Mouse (Mus musculus) forelimb bud, embryonic 11.5 days (tissue): ENCODE results near the gene Stim2.
A peak's percentile ranks its signal among the peaks of the same experiment; 100 is the strongest.

Experiments
- DNase-seq: peaks from one replicate; pipeline ENCODE4 v3.0.0-alpha.2; 2012; ENCODE audit warnings: low read depth, low spot score

Stim2 gene

GRCm38 (mm10) chr5:54113284-54113683, 115.0 kb downstream of the Stim2 start:
- peak; percentile 57 for DNase-seq

DNA sequence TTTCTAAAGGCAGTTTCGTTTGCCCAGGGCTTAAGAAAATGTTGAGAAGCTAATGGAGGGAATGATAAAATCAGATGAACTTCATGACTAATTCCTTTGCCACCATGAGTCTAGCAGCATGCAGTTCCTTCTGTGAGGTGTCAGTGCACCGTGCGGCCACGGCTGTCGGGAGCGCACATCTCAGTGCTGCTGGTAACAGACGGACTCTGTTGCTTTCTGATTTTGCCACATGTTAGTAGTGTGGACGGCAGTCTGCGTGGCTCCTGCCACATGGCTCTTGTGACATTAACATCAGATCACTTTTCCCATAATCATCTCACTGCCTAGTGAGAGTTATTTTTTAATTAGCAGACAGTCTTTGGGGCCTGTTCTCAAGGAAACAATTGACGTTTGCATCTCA, 118.2 kb downstream of the Stim2 start:
- DNase-seq, result no peak

- no peak for DNase-seq
These were observed 120.3 kb downstream of the Stim2 start for GRCm38 (mm10) chr5:54118410-54119212.

DNA sequence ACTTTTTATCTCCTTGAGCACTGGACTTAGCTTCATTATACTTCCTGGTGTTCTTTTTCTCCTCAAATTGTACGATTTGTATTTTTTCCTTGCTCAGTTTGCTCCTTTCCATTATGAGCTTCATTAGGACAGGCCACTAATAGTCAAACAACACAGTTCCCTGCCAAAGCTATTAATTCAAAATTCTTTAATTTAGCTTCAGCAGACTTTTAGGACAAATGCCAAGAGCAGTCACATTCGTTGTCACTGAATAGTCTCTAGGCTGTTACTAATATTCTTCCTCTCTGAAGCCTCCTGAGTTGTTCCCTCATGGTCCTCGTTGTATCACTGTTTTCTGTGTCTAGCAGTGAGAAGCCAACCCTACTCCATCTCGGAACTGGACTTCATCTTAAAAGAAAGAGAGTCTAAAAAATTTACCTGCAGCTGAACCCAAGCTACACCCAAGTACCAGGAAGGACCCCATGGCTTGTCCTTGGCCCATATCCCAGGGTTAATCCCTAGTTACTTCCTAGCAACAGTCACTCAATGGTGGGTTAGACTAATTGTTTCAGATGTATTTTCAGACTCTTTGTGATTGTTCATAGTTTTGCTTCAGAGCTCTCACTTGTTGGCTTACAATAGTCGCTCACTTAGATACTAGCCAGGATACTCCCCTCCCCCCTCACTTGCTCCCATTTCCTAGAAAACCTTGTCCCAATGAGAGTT, 149.9 kb downstream of the Stim2 start:
- no peak for DNase-seq

GRCm38 (mm10) chr5:54154503-54155226, 156.4 kb downstream of the Stim2 start:
- DNase-seq, result peak; percentile 50

- DNase-seq, result no peak
These were observed 157.0 kb downstream of the Stim2 start for GRCm38 (mm10) chr5:54155227-54155776.

GRCm38 (mm10) chr5:54155916-54156315, 157.6 kb downstream of the Stim2 start:
- DNase-seq, result no peak

DNA sequence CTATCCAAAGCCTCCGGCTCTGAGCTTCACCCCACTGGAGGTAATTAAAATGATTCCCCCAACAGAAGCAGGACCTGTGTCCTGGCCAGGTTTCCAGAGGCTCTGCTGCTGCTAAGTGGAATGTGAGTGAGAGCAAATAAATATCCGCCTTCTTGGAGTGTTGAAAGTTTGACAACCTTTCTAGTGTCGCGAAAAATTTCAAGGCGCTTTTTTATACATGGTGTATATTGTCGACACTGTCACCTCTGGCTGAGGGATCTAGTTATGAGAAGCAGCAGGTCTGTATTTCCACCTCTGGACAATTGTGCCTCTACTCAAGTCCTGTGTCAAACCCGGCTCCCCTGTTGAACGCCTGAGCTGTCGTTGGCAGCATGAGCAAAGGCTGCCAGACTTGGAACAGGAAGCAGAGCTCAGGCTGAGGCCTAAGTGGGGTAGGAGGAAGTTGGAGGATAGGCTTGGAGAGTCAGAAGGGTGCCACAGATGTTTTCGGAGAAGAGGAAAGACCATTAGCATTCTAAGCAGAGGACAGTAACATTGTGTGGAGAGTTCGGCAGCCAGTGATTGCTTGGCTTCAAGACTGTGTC, 158.7 kb downstream of the Stim2 start:
- peak; percentile 63 for DNase-seq

DNA sequence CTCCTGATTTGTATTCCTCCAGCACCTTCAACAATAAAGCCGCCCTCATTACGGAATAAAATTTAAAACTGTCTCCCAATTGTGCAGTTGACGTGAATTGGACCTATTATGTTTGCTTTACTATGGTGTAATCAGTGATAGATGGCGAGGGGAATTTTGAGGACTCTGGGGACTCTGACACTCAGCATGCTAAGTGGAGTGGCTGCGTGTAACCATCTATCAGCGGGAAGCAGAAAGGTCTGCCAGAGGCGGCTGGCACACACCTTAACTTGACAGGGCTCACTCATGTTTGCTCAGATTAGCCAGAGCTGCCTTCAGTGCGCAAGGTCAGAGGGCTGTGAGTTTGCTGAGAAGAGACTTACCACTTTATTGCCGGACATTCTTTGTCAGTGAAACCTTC, 159.9 kb downstream of the Stim2 start:
- DNase-seq, result peak; percentile 6

DNA sequence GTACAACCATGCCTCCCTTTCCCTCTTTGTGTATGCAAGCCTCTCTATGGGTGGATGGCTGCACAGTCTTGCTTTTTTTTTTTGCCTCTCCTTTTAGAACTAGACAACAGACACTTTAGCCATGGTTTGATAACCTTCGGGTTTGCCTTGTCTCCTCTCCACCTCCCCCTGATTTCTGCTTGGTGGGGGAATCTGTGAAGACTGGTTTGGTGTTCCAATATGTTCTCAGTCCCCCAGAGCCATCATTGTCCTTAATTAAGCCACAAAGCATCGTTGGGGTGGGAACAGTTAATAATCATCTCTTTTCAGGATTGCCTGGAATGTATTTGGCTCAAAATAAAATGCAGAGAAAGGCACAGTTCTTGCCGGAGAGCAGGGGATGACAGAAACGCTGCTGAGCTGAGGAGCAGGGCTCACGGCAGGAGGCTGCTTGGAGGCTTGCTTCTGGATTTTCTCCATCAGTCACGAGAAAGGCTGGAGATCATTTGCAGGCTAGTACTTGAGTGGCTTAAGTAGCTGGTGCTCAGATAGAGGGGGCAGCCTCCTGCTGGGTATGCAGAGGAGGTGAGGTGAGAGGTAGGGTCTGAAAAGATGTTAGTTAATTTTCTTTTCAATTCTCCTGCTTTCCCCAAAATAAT, 161.0 kb downstream of the Stim2 start:
- DNase-seq, result no peak

- no peak for DNase-seq
These were observed 162.3 kb downstream of the Stim2 start for GRCm38 (mm10) chr5:54160561-54160960.

DNA sequence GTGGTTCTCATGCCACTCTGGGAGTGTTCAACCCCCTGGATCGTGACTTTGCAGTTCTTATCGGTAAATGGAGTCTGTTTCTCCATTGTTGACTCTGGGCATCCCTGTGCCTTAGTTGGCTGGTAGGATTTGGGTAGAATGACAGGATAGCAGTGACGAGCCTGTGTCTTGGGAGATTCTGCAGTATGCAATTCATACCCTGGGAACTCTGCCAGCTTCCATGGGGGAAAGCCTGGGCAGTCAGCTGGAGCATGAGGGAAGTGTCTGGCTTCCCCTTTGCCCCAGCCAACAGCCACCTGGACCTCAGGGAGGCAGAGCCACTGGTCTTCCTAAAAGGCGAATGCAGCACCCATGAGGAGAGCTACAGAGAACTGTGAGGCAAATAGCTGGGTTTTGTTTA, 165.6 kb downstream of the Stim2 start:
- DNase-seq, result no peak
